Mouse (Mus musculus): ENCODE measurements around the gene Slc12a1. TPM values are rescaled to one million over a fixed set of nuclear protein-coding genes. Genes with fewer than 3 reads are reported as not detected.

The Slc12a1 gene
- polyA plus RNA-seq, 1 experiment, result not detected

DNA sequence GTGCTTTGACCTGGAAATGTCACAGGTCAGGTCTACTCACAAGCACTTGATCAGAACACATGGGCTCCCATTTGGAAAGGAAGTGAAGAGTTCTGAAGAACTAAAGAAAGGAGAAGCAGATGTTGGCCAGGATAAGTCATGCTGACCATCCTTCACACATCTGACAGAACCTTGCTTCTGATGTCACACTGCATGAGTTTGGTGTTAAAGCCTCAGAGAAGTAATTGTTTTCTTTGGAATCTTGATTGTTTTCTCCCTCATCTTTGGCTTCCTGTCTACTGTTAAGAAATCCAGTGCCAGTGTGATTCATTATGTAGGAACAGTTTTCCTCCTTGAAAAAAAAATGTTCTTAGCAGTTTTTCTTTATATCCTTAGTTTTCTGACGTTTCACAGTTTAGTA is 116.6 kb downstream of the Slc12a1 start:
- no peak for TF ChIP-seq GATA1 (IDR thresholded peaks at IDR 0.05; ENCODE audit: low read length)

DNA sequence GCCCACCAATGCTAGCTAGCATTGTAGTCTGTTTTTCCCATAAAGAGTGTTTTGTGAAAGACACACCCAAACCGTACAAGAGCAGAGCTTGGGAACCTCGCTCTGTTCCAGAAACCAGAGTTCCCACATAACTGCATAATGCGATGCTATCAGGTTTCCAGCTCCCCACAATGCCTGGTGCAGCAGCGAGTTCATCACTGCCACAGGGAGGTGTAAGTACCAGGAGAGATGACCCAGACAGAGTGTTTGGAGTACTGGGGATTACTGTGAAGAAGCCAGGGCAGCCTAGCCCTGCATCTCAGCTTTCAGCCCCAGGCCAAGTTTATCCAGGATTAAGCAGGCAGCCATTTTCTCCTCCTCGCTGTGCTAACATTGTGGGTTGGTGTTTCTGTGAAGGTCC is 123.3 kb downstream of the Slc12a1 start:
- no peak for TF ChIP-seq GATA1 (IDR thresholded peaks at IDR 0.05; ENCODE audit: low read length)

DNA sequence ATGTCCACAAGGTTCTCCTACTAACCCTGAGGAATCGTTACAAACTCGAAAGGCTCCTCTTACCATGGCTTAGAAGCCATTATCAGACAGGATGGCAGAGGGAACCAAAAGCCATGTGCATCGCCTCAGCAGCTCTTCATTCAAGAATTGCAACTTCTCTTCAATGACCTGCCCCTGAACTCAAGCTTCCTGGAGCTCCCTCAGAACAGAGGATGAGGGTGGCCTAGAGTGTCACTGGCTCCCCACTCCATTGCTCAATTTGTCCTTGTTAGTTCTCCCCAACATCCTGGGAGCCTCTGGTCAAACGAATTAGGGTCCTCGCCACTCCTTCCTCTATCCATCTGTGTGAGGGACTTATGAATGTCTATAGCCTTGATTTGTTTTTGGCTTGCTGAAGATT is 124.4 kb downstream of the Slc12a1 start:
- no peak for TF ChIP-seq GATA1 (IDR thresholded peaks at IDR 0.05; ENCODE audit: low read length)

DNA sequence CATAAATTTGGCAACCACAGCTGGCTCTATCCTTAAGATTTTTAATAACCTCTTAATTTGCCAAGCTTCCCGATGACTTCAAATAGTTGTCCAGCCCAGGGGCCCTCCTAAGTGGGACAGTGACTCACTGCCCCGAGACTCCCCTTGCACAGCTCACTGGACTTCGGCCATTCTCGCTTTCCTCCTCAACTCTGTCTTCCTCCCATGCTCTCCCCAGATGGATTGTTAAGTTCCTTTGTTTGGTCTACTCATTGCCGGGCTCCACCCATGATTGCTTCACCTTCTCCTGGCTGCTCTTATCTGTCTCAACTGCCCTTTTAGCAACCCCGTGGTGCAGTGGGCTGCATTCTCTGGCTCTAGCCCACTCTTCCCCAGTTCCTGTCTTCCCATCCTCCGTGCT is 126.2 kb downstream of the Slc12a1 start:
- no peak for TF ChIP-seq GATA1 (IDR thresholded peaks at IDR 0.05; ENCODE audit: low read length)

Other genes with a start within 250 kb of the Slc12a1 start
- gene Slc24a5, start 84.4 kb upstream of the Slc12a1 start, polyA plus RNA-seq (2012), result 0.05 TPM in 1 of 2 replicates, not detected in the other
- 25.2 and 31.8 TPM in 2 replicates for gene Myef2, start 28.8 kb upstream of the Slc12a1 start, polyA plus RNA-seq (2012)
- not detected in 2 replicates for gene Ctxn2, start 15.8 kb upstream of the Slc12a1 start, polyA plus RNA-seq (2012)
- gene Dut, start 94.7 kb downstream of the Slc12a1 start, polyA plus RNA-seq (2012), result 129 and 186 TPM in 2 replicates

All from G1E-ER4 (cell line).